Mouse (Mus musculus) kidney, adult 2 months (tissue): ENCODE measurements around the gene Metrnl. TPM values are rescaled to one million over a fixed set of nuclear protein-coding genes. Genes with fewer than 3 reads are reported as not detected.

Experiments
- DNase-seq: peaks from one replicate; pipeline ENCODE4 v3.0.0; 2021
- H3K27ac ChIP-seq: fragments of 200-500 bp; 2 replicates; pipeline ENCODE4 v1.5.1; 2012; ENCODE audit warnings: low read depth, low read length, control low read depth, inconsistent platforms; ENCODE audit not compliant: insufficient read depth
- H3K27me3 ChIP-seq: fragments of 200-500 bp; replicated peaks from 2 replicates; pipeline ENCODE4 v1.6.1; 2012; ENCODE audit warnings: mild to moderate bottlenecking, moderate library complexity, low read length, inconsistent platforms; ENCODE audit not compliant: control insufficient read depth, insufficient read depth
- H3K36me3 ChIP-seq: fragments of 200-500 bp; 2 replicates; pipeline ENCODE4 v1.6.1; 2012; ENCODE audit warnings: mild to moderate bottlenecking, moderate library complexity, low read length, inconsistent platforms; ENCODE audit not compliant: control insufficient read depth, insufficient read depth
- H3K4me1 ChIP-seq: fragments of 200-500 bp; 2 replicates; pipeline ENCODE4 v1.6.1; 2011; ENCODE audit warnings: low read length; ENCODE audit not compliant: control insufficient read depth, insufficient read depth
- H3K4me3 ChIP-seq: fragments of 200-500 bp; 2 replicates; pipeline ENCODE4 v1.5.1; 2011; ENCODE audit warnings: mild to moderate bottlenecking, low read depth, low read length, control low read depth; ENCODE audit not compliant: insufficient read depth
- CTCF ChIP-seq: fragments of 200-500 bp; conservative IDR thresholded peaks from 2 replicates; pipeline ENCODE4 v1.5.1; 2011; ENCODE audit warnings: low read depth, mild to moderate bottlenecking, control low read depth, low read length, moderate library complexity, mixed read lengths; ENCODE audit not compliant: insufficient read depth, insufficient read length
- POLR2A ChIP-seq: fragments of 200-500 bp; IDR thresholded peaks from one replicate; pipeline ENCODE4 v1.6.1; 2011; ENCODE audit warnings: low read depth, low read length, control low read depth
- WGBS: fragments of 180-500 bp; shearing (Covaris S2); methylation state at CpG from one replicate; pipeline ENCODE4 v1.1.7; 2018; 5-methylcytosine and 5-hydroxymethylcytosine counted together
- polyA plus RNA-seq: library from polyadenylated mRNA; depleted of rRNA; stranded (reverse); fragments of >200 nt; gene quantifications from 2 replicates; pipeline ENCODE4 v1.2.3, GENCODE M21; 2012

The Metrnl gene
- polyA plus RNA-seq, 1 experiment = 42.6 TPM

DNA sequence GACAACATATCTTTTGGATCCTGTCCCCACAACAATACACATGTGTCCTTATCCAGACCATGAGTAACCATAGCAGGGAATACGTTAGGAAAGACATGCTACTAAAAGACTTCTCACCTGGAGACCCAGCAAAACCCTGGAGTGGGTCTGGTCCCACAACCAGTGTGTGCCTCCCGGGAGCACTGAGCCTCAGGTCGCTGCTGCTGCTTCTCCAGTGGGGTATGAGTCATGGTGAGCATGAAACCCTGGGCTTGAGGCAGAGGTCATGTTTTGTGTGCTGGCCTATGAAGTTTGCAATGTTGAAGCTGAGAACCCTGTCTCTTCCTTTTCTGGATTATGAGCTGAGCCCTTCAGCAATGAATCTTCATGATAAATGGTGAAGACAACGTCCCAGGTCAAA, 15.3 kb upstream of the Metrnl start:
- TF ChIP-seq CTCF (no peak), POLR2A (no peak)
- H3K27me3 ChIP-seq = no peaks in the 10 kb centered on the region
- WGBS = 58% methylated on average over 4 of the region's 4 CpGs
- no peaks in the 10 kb centered on the region for H3K36me3 ChIP-seq
- H3K27ac ChIP-seq = peak overlapping the region; percentile 64
- H3K4me3 ChIP-seq = no peak overlapping the region
- H3K4me1 ChIP-seq = 0 out of 2 replicates have a peak, but pooled peaks cover 3% of the 10 kb centered on the region
- no peak for DNase-seq

DNA sequence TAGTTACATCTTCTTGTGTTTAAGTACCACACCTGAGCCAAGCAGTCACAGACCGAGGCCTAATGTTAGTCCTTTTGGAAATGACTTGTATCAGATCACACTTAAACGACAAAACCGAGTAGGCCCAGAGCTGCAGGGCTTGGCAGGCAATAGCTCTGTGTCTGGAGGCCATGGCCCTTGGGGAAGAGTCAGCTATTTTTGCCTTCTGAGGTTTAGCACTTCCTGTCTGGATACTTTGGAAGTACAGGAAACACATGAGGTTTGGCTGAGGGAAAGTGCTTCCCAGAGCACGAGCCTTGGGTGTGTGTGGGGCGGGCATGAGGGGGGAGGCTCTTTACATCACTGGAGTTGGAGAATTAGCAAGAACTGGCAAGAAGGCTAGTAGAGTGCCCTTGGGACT, 14.7 kb upstream of the Metrnl start:
- TF ChIP-seq CTCF = no peak
- no peak for TF ChIP-seq POLR2A
- 55% methylated on average over 5 of the region's 5 CpGs for whole genome bisulfite sequencing
- 0 out of 2 replicates have a peak, but pooled peaks cover 3% of the 10 kb centered on the region for H3K4me1 ChIP-seq
- H3K27me3 ChIP-seq = no peaks in the 10 kb centered on the region
- H3K4me3 ChIP-seq = no peak overlapping the region
- DNase-seq = peak; percentile 83
- H3K27ac ChIP-seq = peak overlapping the region; percentile 64
- H3K36me3 ChIP-seq = no peaks in the 10 kb centered on the region

- Histone ChIP-seq H3K4me1 (0 out of 2 replicates have a peak, but pooled peaks cover 3% of the 10 kb centered on the region), H3K4me3 (no peak overlapping the region), H3K36me3 (no peaks in the 10 kb centered on the region), H3K27ac (no peak overlapping the region), H3K27me3 (no peaks in the 10 kb centered on the region)
- no peak for TF ChIP-seq POLR2A
- no peak for TF ChIP-seq CTCF
- 83% methylated on average over 2 of the region's 2 CpGs for WGBS
- DNase-seq = no peak
Observed at GRCm38 (mm10) chr11:121688024-121688423, 13.3 kb upstream of the Metrnl start.

DNA sequence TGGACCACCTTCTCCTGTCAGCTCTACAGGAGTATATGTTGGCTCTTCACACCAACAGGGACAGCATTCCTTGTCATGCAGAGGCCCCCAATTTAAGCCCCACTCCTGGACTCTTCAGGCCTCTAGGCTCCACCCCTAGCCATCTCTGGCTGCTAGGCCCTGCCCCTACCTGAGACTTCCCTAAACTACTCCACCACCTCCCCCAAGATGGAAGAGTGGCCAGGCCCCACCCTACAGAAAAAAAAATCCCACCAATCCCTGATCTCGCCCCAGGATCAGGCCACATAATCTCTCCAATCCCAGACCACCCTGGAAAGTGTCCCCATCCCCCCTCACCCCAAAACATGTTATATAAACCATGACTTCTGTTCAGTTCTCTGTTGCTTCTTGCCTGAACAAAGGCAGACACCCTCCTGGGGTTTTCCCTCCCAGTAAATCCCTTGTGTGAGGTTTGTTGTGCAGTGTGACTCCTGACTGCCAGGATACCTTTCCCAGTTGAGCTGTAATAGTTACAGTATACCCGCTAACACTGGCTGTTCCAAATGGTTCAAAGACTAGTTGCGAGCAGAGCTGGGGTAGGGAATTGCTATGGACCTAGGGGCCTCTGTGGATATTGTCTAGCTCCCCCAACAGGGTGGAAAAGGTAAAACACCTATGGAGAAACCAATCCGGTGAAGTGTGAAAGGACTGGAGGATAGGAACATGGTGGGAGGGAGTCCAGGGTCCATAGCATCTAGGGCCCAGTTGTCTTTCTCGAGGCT, 5.9 kb upstream of the Metrnl start:
- 94% methylated on average over 5 of the region's 5 CpGs for WGBS
- Histone ChIP-seq H3K4me3 (no peak overlapping the region), H3K36me3 (no peaks in the 10 kb centered on the region), H3K27ac (no peak overlapping the region), H3K4me1 (peaks cover 4% of the 10 kb centered on the region; the same call in 1 of the 2 replicates), H3K27me3 (no peaks in the 10 kb centered on the region)
- DNase-seq = no peak
- TF ChIP-seq POLR2A = no peak
- no peak for TF ChIP-seq CTCF

DNA sequence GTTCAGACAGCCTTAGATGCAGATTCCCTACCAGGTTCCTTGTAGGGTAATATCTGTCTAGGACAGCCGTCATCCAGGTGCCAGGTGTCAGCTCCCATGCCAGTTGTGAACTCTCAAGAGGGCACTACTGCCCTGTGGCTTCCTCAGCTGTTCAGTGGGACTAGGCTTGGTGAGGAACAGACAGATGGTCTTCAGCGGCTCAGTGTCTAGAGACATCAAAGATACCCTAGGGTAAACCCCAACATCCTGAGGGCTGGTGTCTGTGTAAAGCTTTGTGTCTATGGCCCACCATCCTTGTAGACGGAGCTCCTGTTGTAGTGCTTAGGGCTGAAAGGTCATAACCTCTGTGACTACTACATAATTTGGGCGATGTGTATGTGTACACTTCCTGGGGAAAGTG, 4.1 kb upstream of the Metrnl start:
- no peak overlapping the region for H3K4me3 ChIP-seq

GRCm38 (mm10) chr11:121698381-121698955, 2.9 kb upstream of the Metrnl start:
- Histone ChIP-seq H3K27ac (peak overlapping the region; percentile 31; the same call in 1 of the 2 replicates), H3K4me1 (peaks cover 7% of the 10 kb centered on the region; the same call in 1 of the 2 replicates), H3K4me3 (no peak overlapping the region), H3K27me3 (no peaks in the 10 kb centered on the region), H3K36me3 (no peaks in the 10 kb centered on the region)
- WGBS = 60% methylated on average over 5 of the region's 5 CpGs
- TF ChIP-seq POLR2A = no peak
- no peak for TF ChIP-seq CTCF
- DNase-seq = peak; percentile 78

More for the DNA sequence above, 4.1 kb upstream of the Metrnl start:
- H3K36me3 ChIP-seq = no peaks in the 10 kb centered on the region
- no peaks in the 10 kb centered on the region for H3K27me3 ChIP-seq
- no peak for TF ChIP-seq POLR2A
- TF ChIP-seq CTCF = no peak
- 86% methylated on average over 4 of the region's 4 CpGs for WGBS
- H3K27ac ChIP-seq = no peak overlapping the region
- H3K4me1 ChIP-seq = peaks cover 7% of the 10 kb centered on the region; the same call in 1 of the 2 replicates
- DNase-seq = no peak
